Mouse (Mus musculus): Measurements from ENCODE around the gene Cmpk1.

- TF ChIP-seq CTCF (IDR thresholded peaks at IDR 0.05; ENCODE audit: low read depth) (no peak), EP300 (IDR thresholded peaks at IDR 0.05; ENCODE audit: low read depth) (no peak)
Observed at GRCm38 (mm10) chr4:114970736-114971135, 16.3 kb downstream of the Cmpk1 start.

Data from liver, postnatal 0 days (tissue).